ENCODE assay signal across 7 mouse cellular contexts in genomic region chr10:42269281-42270025, GRCm38 (mm10). TPM values are rescaled to one million over a fixed set of nuclear protein-coding genes. Genes with fewer than 3 reads are reported as not detected.
DNase-seq lines count a peak whose midpoint lies in the region; ATAC-seq lines count a peak whose summit lies in the region.

No protein-coding gene starts in this region.

- ATAC-seq in inflammation-experienced regulatory T-cells, adult 6 months = peak; percentile 84

- peak; percentile 40 for DNase-seq in testis, postnatal 10 days (ENCODE audit: low spot score)
- DNase-seq in testis, postnatal 14 days (ENCODE audit: low spot score) = no peak
- peak; percentile 56 to 66 for DNase-seq in lung, postnatal 4 days
- DNase-seq in left cerebral cortex, postnatal 36 days (ENCODE audit: low spot score in 2 of 2) = no peak
- DNase-seq in left cerebral cortex, adult 18-20 months (ENCODE audit: low spot score in 2 of 2) = no peak
- DNase-seq in frontal cortex, postnatal 14 days (ENCODE audit: low spot score in 2 of 2) = no peak

- intact Hi-C loops in left cerebral cortex, postnatal 36 days (cut with DNase I) = loop anchor here (10.0 kb wide), 1 partner anchor 755 kb away; the partner anchor contains the start of gene Cd164

RNA-seq across cellular contexts. Expression of gene Foxo3, which starts 7.1 kb away (rescaled TPM):
- 10 to 100 TPM in 1 of 3 experiments, 1 to 10 TPM in 2; 6.6 to 11.9 (median 9.2) TPM for polyA plus RNA-seq in inflammation-experienced regulatory T-cells, adult 6 months (2017; shearing (Covaris generic))
- 10 to 100 TPM; 73.1 to 78.6 TPM for total RNA-seq in left cerebral cortex, postnatal 36 days (2021)
- 10 to 100 TPM; 71.8 to 72.4 TPM for total RNA-seq in left cerebral cortex, adult 18-20 months (2021)

Comparison
In these comparisons a context has a peak if more than half of its experiments do, and no peak if none do; other contexts are left out.
1. DNase-seq: peak in testis, postnatal 10 days (single experiment) and lung, postnatal 4 days (2 of 2); none in testis, postnatal 14 days (single experiment), left cerebral cortex, postnatal 36 days (0 of 2), left cerebral cortex, adult 18-20 months (0 of 2) and frontal cortex, postnatal 14 days (0 of 2).